Mouse (Mus musculus): ENCODE data around the gene 4930470P17Rik. TPM values are rescaled to one million over a fixed set of nuclear protein-coding genes. Genes with fewer than 3 reads are reported as not detected.

Gene 4930470P17Rik
- total and polyA plus RNA-seq, 2 experiments from 2014 or later: 0.26 TPM; not detected in 1

DNA sequence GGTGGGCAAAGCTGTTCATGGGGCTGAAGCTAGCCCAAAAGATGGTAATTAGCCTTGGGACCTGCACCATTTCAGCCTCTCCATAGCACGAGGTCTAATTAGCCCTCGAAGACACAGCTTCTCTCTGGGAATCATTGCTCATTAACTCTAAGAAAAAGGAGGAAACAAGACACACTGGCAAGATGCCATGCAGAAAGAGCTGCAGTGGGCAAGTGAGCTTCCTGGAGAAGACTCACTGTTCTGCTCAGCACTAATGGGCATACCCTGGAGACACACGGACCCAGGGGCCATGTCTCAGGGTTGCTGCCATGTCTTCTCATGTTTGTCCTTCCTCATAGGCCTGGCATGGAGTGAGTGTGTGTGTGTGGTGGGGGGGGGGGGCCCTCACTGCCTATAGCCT is 57.7 kb downstream of the 4930470P17Rik start:
- Histone ChIP-seq H3K27me3 (ENCODE audit: insufficient read depth, low read length) (no peaks in the 10 kb centered on the region), H3K27ac (no peak overlapping the region), H3K4me3 (ENCODE audit: low read length) (no peak overlapping the region), H3K36me3 (ENCODE audit: insufficient read depth, low read length) (no peaks in the 10 kb centered on the region), H3K4me1 (ENCODE audit: insufficient read depth, low read length) (0 out of 2 replicates have a peak, but pooled peaks cover 3% of the 10 kb centered on the region), H3K4me2 (ENCODE audit: low read depth, low read length) (no peak overlapping the region), H3K9me3 (ENCODE audit: low read length) (no peaks in the 10 kb centered on the region), H3K9ac (replicated peaks; ENCODE audit: low read length) (no peak overlapping the region)
- 57% methylated on average over 3 of the region's 3 CpGs for WGBS
- ATAC-seq (no peak), DNase-seq (ENCODE audit: low spot score) (no peak)
- TF ChIP-seq CTCF (IDR thresholded peaks at IDR 0.05; ENCODE audit: low read depth): no peak

DNA sequence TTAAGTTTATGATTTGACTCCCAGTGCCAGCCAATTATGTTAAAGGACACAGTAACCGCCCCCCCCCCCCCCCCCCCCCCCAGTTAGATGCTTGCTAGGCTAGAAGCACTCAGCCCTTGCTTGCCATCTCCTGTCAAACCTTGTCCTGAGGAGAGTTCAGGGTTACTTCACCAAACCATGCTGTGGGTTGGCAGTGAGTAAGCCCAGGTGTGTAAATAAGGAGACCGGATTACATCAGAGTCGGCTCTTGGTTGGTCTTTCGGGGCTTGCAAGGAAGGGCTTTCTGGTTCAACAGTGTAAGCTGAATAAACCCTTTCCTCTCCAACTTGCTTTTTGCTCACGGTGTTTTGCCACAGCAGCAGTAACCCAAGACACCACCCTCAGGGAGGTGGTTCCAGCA is 58.2 kb downstream of the 4930470P17Rik start:
- H3K4me2 ChIP-seq (ENCODE audit: low read depth, low read length): no peak overlapping the region
- H3K4me1 ChIP-seq (ENCODE audit: insufficient read depth, low read length): 0 out of 2 replicates have a peak, but pooled peaks cover 3% of the 10 kb centered on the region
- H3K9me3 ChIP-seq (ENCODE audit: low read length): no peaks in the 10 kb centered on the region
- no peak overlapping the region for H3K9ac ChIP-seq (replicated peaks; ENCODE audit: low read length)
- H3K4me3 ChIP-seq (ENCODE audit: low read length): no peak overlapping the region
- no peak overlapping the region for H3K27ac ChIP-seq
- WGBS: 83% methylated on average over 5 of the region's 5 CpGs
- H3K36me3 ChIP-seq (ENCODE audit: insufficient read depth, low read length): no peaks in the 10 kb centered on the region
- ATAC-seq (no peak), DNase-seq (ENCODE audit: low spot score) (no peak)
- no peaks in the 10 kb centered on the region for H3K27me3 ChIP-seq (ENCODE audit: insufficient read depth, low read length)
- no peak for TF ChIP-seq CTCF (IDR thresholded peaks at IDR 0.05; ENCODE audit: low read depth)

DNA sequence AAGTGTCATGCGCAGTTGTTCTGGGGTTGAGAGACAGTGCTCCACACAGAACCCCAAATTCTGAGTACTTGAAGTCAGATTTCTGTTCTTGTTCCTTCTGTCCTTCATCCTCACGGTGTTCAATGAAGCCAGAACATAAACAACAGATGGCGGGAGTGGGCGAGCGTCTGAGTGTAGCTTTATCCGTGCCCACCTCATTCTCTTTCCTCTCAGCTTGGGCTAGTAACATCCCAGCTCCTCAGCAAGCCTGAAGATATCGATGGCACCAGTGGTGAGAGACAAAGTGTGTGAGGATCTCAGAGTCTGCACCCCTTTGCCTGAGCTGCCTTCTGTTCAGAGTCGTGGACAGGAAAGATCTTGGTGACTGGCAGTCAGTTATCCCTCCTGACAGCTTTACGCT is 62.6 kb downstream of the 4930470P17Rik start:
- Histone ChIP-seq H3K27ac (no peak overlapping the region), H3K4me3 (ENCODE audit: low read length) (no peak overlapping the region), H3K9me3 (ENCODE audit: low read length) (no peaks in the 10 kb centered on the region), H3K4me2 (ENCODE audit: low read depth, low read length) (no peak overlapping the region), H3K36me3 (ENCODE audit: insufficient read depth, low read length) (no peaks in the 10 kb centered on the region), H3K4me1 (ENCODE audit: insufficient read depth, low read length) (no peaks in the 10 kb centered on the region), H3K27me3 (ENCODE audit: insufficient read depth, low read length) (no peaks in the 10 kb centered on the region), H3K9ac (replicated peaks; ENCODE audit: low read length) (no peak overlapping the region)
- ATAC-seq (no peak), DNase-seq (ENCODE audit: low spot score) (no peak)
- WGBS: 76% methylated on average over 9 of the region's 9 CpGs
- TF ChIP-seq CTCF (IDR thresholded peaks at IDR 0.05; ENCODE audit: low read depth): no peak

DNA sequence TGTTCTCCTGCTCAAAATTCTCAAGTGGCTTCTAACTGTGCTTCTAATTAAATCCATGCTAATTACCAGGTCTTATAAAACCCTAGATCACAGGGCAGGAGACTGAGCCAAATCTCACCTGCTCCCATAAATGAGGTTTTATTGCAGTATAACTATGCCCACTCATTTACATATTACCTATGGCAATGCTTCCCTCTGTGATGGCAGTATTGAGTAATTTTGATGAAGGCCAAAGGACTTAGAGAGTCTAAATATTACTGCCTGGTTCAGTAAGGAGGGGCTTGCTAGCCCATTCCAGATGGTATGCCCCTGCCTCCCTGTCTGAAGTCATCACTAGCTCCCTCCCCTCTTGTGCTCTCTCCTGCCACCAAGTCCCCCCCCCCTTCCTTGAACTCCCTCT is 66.0 kb downstream of the 4930470P17Rik start:
- no peak overlapping the region for H3K4me2 ChIP-seq (ENCODE audit: low read depth, low read length)
- ATAC-seq (peak; percentile 55; the same call in 1 of the 2 replicates), DNase-seq (ENCODE audit: low spot score) (peak; percentile 43)
- H3K36me3 ChIP-seq (ENCODE audit: insufficient read depth, low read length): no peaks in the 10 kb centered on the region
- no peaks in the 10 kb centered on the region for H3K27me3 ChIP-seq (ENCODE audit: insufficient read depth, low read length)
- H3K4me3 ChIP-seq (ENCODE audit: low read length): no peak overlapping the region
- no peaks in the 10 kb centered on the region for H3K9me3 ChIP-seq (ENCODE audit: low read length)
- no peak for TF ChIP-seq CTCF (IDR thresholded peaks at IDR 0.05; ENCODE audit: low read depth)
- no peak overlapping the region for H3K27ac ChIP-seq
- no peaks in the 10 kb centered on the region for H3K4me1 ChIP-seq (ENCODE audit: insufficient read depth, low read length)
- H3K9ac ChIP-seq (replicated peaks; ENCODE audit: low read length): no peak overlapping the region

DNA sequence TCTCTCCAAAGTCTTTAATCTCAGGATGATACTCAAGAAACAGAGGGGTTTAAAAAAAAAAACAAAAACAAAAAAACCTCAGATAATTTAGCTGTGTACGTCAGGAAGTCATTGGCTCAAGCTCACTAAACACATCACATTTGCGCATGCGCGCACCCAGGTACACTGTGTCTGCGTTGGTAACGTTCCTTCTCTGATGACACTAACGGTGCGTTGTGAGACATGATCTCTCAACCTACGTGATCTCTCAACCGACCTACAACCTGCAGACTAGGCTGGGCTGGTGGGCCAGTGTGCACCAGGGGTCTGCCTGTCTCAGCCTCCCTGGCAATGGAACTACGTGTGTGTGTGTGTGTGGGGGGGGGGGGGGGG is 67.0 kb downstream of the 4930470P17Rik start:
- H3K36me3 ChIP-seq (ENCODE audit: insufficient read depth, low read length): no peaks in the 10 kb centered on the region
- ATAC-seq: no peak
- H3K4me2 ChIP-seq (ENCODE audit: low read depth, low read length): no peak overlapping the region
- H3K9ac ChIP-seq (replicated peaks; ENCODE audit: low read length): no peak overlapping the region
- no peak overlapping the region for H3K4me3 ChIP-seq (ENCODE audit: low read length)
- H3K9me3 ChIP-seq (ENCODE audit: low read length): no peaks in the 10 kb centered on the region
- DNase-seq (ENCODE audit: low spot score): no peak
- WGBS: 95% methylated on average over 11 of the region's 11 CpGs
- no peak overlapping the region for H3K27ac ChIP-seq
- no peaks in the 10 kb centered on the region for H3K27me3 ChIP-seq (ENCODE audit: insufficient read depth, low read length)
- TF ChIP-seq CTCF (IDR thresholded peaks at IDR 0.05; ENCODE audit: low read depth): no peak
- no peaks in the 10 kb centered on the region for H3K4me1 ChIP-seq (ENCODE audit: insufficient read depth, low read length)

DNA sequence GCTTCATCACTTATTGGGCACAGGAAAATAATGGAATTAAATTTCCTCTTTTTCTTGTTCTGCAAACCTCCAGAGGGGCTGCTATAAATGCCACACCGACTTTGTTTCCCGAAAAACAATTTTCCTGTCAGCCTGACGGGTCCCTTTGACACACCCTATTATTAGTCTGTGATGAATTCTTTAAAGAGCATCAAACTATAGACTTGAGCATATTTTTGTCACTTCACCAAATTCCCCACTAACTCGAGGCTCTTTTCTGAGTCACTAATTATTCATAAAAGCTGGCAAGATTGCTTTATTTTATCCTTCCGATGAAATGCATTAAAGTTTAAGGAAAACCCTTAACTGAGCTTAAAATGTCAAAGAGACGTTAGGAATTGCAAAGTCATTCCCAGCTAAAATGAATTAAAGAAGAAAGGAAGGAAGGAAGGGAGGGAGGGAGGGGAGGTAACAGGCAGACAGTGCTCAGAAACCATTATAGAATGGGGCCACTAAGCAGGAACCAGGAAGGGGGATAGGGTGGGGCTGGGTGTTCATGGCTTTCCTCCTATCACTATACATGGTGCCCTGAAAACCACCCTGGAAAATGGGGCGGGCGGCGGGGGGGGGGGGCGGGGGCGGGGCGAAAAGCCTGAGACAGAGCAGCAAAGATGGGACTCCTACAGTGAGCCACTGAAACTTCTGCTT is 67.6 kb downstream of the 4930470P17Rik start:
- H3K9ac ChIP-seq (replicated peaks; ENCODE audit: low read length): no peak overlapping the region
- H3K4me1 ChIP-seq (ENCODE audit: insufficient read depth, low read length): no peaks in the 10 kb centered on the region
- DNase-seq (ENCODE audit: low spot score) (no peak), ATAC-seq (no peak)
- no peak for TF ChIP-seq CTCF (IDR thresholded peaks at IDR 0.05; ENCODE audit: low read depth)
- H3K27ac ChIP-seq: no peak overlapping the region
- no peaks in the 10 kb centered on the region for H3K27me3 ChIP-seq (ENCODE audit: insufficient read depth, low read length)
- H3K36me3 ChIP-seq (ENCODE audit: insufficient read depth, low read length): no peaks in the 10 kb centered on the region
- no peak overlapping the region for H3K4me2 ChIP-seq (ENCODE audit: low read depth, low read length)
- no peak overlapping the region for H3K4me3 ChIP-seq (ENCODE audit: low read length)
- 38% methylated on average over 11 of the region's 12 CpGs for WGBS
- no peaks in the 10 kb centered on the region for H3K9me3 ChIP-seq (ENCODE audit: low read length)

DNA sequence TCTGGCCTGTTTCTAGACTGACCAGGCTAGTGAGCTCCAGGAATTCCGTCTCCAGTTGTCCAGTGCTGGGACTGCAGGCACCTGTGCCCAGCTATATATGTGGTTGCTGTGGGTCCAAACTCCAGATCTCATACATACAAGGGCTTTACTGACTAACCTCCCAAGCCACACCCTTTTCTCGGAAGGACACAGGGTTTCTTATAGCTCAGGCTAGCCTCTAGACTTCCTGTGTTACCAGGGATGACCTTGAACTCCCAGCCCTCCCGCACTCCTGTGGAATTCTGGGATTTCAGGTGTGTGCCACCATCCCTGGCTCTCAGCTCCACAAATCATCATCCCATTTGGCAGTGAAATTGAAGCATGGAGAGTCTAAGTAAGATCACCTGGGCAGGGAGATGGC is 71.6 kb downstream of the 4930470P17Rik start:
- Histone ChIP-seq H3K9me3 (ENCODE audit: low read length) (no peaks in the 10 kb centered on the region), H3K36me3 (ENCODE audit: insufficient read depth, low read length) (no peaks in the 10 kb centered on the region), H3K9ac (replicated peaks; ENCODE audit: low read length) (no peak overlapping the region), H3K4me2 (ENCODE audit: low read depth, low read length) (no peak overlapping the region), H3K27ac (no peak overlapping the region), H3K27me3 (ENCODE audit: insufficient read depth, low read length) (no peaks in the 10 kb centered on the region), H3K4me3 (ENCODE audit: low read length) (no peak overlapping the region), H3K4me1 (ENCODE audit: insufficient read depth, low read length) (no peaks in the 10 kb centered on the region)
- WGBS: 94% methylated on average over 3 of the region's 3 CpGs
- DNase-seq (ENCODE audit: low spot score) (no peak), ATAC-seq (no peak)
- TF ChIP-seq CTCF (IDR thresholded peaks at IDR 0.05; ENCODE audit: low read depth): no peak

All from hindbrain, postnatal 0 days (tissue).